Mouse (Mus musculus) embryo, embryonic 10 days (tissue): Measurements from ENCODE around the gene Itih3.

Experiments
- DNase-seq: peaks from one replicate; pipeline ENCODE4 v3.0.0-alpha.2; 2015; ENCODE audit warnings: low spot score

Itih3 gene

DNA sequence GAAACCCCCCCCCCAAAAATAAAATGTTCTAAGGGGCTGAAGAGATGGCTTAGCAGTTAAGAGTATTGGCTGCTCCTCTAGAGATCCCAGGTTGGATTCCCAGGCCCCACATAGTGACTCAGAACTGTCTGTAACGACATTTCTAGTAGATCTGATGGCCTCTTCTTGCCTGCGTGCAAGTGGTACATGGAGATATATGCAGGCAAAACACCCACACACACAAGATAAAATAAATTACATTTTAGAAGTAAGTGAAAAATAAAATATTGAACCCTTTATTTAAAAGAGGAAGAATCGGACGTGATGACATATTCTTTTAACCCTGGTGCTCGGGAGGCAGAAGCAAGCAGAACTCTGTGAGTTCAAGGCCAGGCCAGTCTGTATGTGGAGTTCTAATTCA, 20.9 kb downstream of the Itih3 start:
- no peak for DNase-seq

GRCm38 (mm10) chr14:30899972-30900371, 23.6 kb downstream of the Itih3 start:
- no peak for DNase-seq

- DNase-seq: no peak
These were observed 35.3 kb downstream of the Itih3 start for GRCm38 (mm10) chr14:30888271-30888732.

DNA sequence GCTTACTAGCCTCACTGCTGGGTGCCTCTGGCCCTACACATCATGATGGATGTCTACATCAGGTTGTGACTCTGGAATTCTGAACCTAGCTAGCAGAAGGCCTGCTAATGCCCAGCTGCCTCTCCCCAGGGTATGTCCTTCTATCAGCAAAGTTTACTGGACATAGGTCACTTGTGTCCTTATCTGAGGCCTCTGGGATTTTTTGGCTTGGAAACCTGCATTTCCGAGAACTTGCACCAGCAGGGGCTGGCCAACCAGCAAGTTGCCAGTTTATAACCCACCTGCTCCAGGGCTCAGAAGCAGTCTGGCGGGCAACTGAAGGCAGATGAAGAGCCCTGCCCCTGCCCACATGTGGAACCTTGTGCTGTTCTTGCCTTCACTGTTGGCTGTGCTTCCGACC, 37.4 kb downstream of the Itih3 start, which contains the start of gene Itih4:
Gene Itih4 (plus strand): TSS at position 273 of the 400 bp plus-strand sequence.
- DNase-seq: no peak

DNA sequence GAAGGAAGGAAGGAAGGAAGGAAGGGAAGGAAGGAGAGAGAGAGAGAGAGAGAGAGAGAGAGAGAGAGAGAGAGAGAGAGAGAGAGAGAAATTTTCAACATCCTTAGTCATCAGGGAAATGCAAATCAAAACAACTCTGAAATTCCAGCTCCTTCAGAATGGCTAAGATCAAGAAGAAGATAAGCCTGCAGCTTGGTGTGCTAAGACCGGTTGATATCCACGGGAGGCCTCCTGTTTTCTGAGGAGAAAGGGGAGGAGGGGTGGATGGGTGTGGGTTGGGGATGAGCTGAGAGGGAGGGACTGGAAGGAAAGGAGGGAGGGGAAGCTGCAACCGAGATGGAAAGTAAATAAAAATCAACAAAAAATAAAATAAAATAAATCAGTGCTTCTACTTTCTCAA, 38.3 kb downstream of the Itih3 start:
- no peak for DNase-seq

GRCm38 (mm10) chr14:30881718-30882108, 41.8 kb downstream of the Itih3 start:
- DNase-seq: no peak

GRCm38 (mm10) chr14:30880811-30881717, 42.5 kb downstream of the Itih3 start:
- peak; percentile 45 for DNase-seq

DNA sequence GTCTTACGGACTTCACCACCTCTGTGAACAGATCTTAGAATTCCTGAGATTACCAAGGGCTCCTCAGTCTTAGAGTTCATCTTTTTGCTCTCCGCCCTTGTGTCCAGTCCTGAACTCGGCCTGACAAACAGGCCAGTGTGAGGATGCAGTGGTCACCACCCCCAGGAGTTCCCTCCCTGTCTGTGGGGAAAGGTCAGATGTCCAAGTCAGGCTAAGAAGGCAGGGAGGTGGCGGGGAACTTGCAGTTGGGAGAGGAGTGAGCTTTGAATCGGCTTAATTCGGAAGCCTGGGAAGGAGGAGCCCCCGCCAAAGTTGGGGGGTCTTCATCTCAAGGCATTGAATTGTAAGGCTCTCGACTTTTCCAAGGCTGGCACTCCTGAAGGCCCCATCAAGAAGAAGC, 43.3 kb downstream of the Itih3 start:
- DNase-seq: no peak

DNA sequence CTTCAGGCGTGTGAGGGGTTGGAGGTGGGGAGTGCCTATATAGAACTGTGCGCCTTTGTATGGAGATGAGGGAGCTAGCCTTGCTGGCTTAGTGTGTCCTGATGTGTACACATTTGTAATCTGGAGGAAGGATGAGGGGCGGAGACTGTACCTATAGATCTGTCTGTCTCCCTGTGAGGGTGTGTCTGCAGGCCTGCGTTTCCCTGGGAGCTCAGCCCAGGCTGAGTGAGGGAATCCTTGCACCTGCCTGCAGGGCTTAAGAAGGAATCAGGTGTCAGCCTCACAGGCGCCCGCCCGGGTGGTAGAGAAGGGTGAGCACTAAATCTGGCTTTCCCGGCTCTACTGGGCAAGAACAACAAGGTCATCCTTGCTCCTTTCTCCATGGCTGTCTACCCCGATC, 43.8 kb downstream of the Itih3 start:
- DNase-seq: no peak

- DNase-seq: no peak
These were observed 44.5 kb downstream of the Itih3 start, which contains the start of gene Mustn1 for GRCm38 (mm10) chr14:30878958-30879571. Mustn1 (plus strand) TSS chr14:30879200.

GRCm38 (mm10) chr14:30877827-30878226, 45.7 kb downstream of the Itih3 start:
- DNase-seq: no peak

DNA sequence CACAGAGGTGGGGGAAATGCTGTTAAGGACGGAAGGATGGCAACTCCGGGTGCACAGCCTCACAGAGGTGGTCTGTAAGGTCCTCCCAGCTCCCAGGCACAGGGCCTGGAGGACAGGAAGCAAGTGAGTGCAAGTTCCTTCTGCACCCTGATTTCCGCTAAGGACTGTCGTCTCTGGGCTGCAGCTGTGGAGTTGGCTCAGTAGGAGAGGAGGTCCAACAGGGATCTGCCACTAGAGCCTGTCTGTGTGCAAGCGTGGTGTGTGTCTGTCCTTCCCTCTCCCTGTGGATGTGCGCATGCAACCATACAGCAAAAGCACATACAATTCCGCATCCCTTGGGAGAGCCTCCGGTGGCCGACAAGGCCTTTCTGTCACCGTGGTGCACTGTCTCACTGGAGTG, 47.1 kb downstream of the Itih3 start:
- DNase-seq: no peak

DNA sequence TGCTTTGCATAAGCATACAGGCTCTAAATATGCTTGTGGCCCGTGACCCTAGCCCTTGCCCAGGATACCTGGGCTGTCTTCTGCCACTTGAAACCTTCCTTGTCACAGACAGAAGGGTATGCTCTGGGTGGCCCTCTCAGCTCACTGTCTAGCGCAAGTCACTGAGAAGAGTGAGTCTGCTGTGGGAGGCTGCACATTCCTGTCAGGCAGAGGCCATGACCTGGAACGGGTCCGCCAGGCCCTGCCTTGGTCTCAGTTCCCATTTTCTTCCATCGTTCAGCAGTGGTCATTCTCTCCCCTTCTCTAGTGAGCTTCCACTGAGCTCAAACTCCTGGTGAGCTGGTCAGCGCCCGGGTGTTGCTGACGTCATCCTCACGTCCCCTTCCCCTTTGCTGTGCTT, 47.6 kb downstream of the Itih3 start:
- DNase-seq: no peak

GRCm38 (mm10) chr14:30875130-30875865, 48.3 kb downstream of the Itih3 start:
- DNase-seq: no peak

GRCm38 (mm10) chr14:30874095-30874700, 49.4 kb downstream of the Itih3 start:
- no peak for DNase-seq

DNA sequence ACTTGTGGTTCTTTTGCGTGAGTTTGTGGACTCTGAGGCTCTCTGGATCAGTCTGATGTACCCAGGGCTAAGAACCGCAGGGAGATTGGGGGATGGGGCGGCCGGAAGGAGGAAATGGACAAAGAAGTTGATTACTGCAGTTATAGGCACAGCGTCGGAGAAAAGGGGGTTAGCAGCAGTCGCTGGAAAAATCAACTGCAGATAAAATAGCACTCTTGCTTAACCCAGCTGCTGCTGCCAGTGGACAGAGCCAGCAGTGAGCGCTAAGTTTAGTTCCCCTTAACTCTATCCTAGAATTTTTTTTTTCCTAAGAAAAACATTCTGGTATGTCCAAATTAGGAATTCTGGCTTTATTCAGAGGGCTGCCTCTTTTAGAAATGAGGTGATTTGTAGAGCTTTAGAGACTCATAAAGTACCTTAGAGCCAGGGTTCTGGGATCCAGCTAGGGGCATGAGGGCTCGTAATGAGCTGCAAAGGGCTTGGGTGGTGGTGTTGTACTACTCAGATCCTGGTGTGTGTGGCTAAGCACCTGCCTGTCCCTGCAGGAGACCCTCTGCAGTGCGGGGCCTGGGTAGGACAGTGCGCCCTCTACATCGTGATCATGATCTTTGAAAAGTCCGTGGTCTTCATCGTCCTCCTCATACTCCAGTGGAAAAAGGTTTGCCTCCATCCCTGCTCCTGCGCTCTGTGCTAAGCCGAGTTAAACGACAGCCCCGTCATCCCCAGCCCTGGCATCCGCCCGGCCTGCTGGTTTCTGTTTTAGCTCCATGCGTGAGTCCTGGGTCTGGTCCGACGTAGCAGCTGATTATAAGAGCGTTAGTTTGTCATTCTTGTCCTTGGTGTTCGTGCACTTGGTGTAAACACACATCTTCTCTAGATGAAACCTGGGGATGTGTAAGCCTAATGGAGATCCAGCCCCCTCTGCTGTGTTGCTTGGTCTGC, 53.1 kb downstream of the Itih3 start:
- no peak for DNase-seq

- DNase-seq: no peak
These were observed 54.2 kb downstream of the Itih3 start for GRCm38 (mm10) chr14:30869391-30869801.

- no peak for DNase-seq
These were observed 54.7 kb downstream of the Itih3 start for GRCm38 (mm10) chr14:30868826-30869225.

DNA sequence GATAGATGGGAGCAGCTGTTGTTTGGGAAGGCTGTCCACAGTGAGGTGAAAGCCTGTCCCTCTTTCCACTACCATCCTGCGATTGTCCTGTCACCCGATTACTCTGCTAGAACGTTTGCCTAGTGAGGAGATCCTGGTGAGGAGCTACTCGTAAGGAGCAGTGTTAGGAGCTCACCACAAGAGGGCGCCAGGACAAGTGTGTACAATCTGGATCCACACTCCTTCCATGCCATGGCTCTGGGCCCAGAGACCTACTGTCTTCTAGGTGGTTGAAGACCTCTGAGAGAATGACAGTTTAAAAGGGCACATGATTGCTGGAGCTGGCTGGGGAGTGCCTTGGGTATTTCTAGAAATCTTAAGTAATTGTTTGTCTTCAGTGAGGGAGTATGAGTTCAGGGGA, 56.5 kb downstream of the Itih3 start:
- peak; percentile 90 for DNase-seq

DNA sequence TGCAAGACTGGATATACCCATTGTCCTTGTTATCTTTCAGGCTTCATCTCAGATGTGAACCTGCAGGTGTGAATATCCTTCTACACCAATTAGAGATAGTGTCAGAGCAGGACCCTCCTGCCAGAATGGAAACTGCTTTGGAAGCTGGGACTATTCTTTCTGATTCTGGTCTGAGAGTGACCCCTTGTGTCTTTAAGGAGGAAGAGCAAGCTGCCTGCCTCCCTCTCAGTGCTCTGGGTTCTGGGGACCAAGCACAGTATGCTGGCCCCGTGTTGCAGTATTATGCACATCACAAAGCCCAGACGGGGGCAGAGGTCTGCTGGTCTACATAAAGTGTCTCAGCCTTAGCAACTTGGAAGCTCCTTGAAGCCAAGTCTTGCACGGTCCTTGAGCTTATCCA, 58.2 kb downstream of the Itih3 start:
- DNase-seq: peak; percentile 35

DNA sequence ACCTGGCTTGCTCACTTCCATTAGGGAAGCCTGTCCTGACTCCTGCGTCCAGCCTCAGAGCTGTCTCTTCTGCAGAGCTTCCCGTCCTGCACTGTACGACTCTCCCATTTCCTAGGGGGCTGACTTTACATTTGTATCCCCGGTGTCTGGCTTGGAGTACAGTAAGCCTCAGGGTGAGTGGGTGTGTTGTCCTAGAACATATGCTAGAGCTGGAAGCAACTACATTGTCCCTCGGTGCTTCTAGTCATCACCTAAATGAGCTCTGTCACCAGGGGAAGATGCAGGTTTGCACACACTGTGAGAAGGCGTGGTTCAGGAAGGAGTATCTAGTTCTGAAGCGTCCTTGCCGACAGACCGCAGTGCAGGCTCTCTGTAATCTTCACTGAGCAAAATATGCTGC, 61.2 kb downstream of the Itih3 start:
- no peak for DNase-seq
